28 mouse cellular contexts compared by ENCODE assay signal in the genomic region with DNA sequence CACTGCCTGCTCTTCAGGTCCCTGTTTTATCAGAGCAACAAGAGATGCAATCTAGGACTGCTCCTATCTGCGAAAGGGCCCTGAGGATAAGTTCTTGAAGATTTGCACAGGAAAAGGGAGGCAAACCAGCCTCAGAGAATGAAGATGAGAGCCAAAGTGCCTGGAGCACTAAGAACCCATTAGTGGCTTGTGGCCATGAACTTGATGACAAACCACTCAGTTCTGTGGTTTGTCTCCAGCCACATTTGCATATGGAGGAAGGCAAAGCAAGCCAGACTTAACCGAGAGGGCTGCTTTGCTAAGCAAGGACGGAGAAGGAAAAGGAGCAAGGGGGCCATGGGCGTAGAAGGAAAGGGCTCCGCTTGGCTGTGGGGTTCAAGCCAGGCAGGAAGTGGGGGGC. TPM values are rescaled to one million over a fixed set of nuclear protein-coding genes. Genes with fewer than 3 reads are reported as not detected.
DNase-seq lines count a peak whose midpoint lies in the region; ATAC-seq and TF ChIP-seq lines count a peak whose summit lies in the region.
"Had no signal": no experiment of that assay in that cellular context is flagged by ENCODE, and none has a peak within 500 bp of the region (broad histone marks: within the 10 kb centered on the region; RNA-seq: fewer than 3 reads in every experiment).

No protein-coding gene starts in this region.

- no peaks in the 10 kb centered on the region for H3K27me3 ChIP-seq in embryonic facial prominence, embryonic 14.5 days (replicated peaks; ENCODE audit: control insufficient read depth, insufficient read depth, low read length)
- H3K27me3 ChIP-seq in embryonic facial prominence, embryonic 10.5 days (replicated peaks; ENCODE audit: low read depth, poor library complexity, severe bottlenecking): peaks cover 20% of the 10 kb centered on the region; the same call in 1 of the 2 replicates
- no peaks in the 10 kb centered on the region for H3K27me3 ChIP-seq in Patski
- H3K27me3 ChIP-seq in neural tube, embryonic 15.5 days (replicated peaks): no peaks in the 10 kb centered on the region
- H3K27me3 ChIP-seq: embryonic facial prominence, embryonic 15.5 days; hindbrain, embryonic 15.5 days had no signal

- peak; percentile 43 for DNase-seq in embryonic facial prominence, embryonic 14.5 days (ENCODE audit: low spot score)
- DNase-seq in embryonic facial prominence, embryonic 10.5 days (ENCODE audit: low spot score): no peak
- DNase-seq in 3T3-L1 (ENCODE audit: low read depth, low spot score) (peak; percentile 74), Patski (ENCODE audit: low read depth, low spot score) (peak; percentile 31)
- DNase-seq in natural killer cell, adult 2 months (ENCODE audit: low spot score in 2 of 2): no peak
- DNase-seq: adrenal gland, adult 2 months; adrenal gland, postnatal 14 days; cerebellum, adult 11 months; cerebellum, adult 2 months; cerebellum, adult 9-11 months; cerebellum, postnatal 25 days; embryo, embryonic 11 days; gastrocnemius, adult 2 months; gastrocnemius, postnatal 14 days; heart, adult 11 months; heart, postnatal 36 days; kidney, adult 2 months had no signal

- TF ChIP-seq CTCF in Patski (IDR thresholded peaks at IDR 0.05): no peak

- H3K4me3 ChIP-seq in embryonic facial prominence, embryonic 14.5 days (ENCODE audit: low read depth, low read length): no peak overlapping the region
- H3K4me3 ChIP-seq in embryonic facial prominence, embryonic 10.5 days: no peak overlapping the region
- no peak overlapping the region for H3K4me3 ChIP-seq in neural tube, embryonic 15.5 days (replicated peaks)
- H3K4me3 ChIP-seq: embryonic facial prominence, embryonic 15.5 days; forebrain, embryonic 12.5 days; gastrocnemius, adult 2 months; hindbrain, embryonic 15.5 days had no signal

- in situ Hi-C loops in Patski (cut with MboI; ENCODE audit: low pct_unique_long_range_greater_than_20kb): loop anchor here (5.0 to 10.0 kb wide), 3 partner anchors 69 to 446 kb away; no protein-coding TSS in a partner anchor

- H3K9me3 ChIP-seq in embryonic facial prominence, embryonic 14.5 days (ENCODE audit: control insufficient read depth, low read length): no peaks in the 10 kb centered on the region
- no peaks in the 10 kb centered on the region for H3K9me3 ChIP-seq in embryonic facial prominence, embryonic 10.5 days
- H3K9me3 ChIP-seq in neural tube, embryonic 15.5 days (replicated peaks): no peaks in the 10 kb centered on the region
- H3K9me3 ChIP-seq: embryonic facial prominence, embryonic 15.5 days; forebrain, embryonic 12.5 days; hindbrain, embryonic 15.5 days had no signal

- CTCF ChIA-PET in Patski (lab: Charles Lee): no interaction called here

- peaks cover 6% of the 10 kb centered on the region for H3K4me1 ChIP-seq in embryonic facial prominence, embryonic 14.5 days (ENCODE audit: control insufficient read depth, insufficient read depth, low read length)
- peaks cover 36% of the 10 kb centered on the region for H3K4me1 ChIP-seq in embryonic facial prominence, embryonic 10.5 days
- peaks cover 30% of the 10 kb centered on the region for H3K4me1 ChIP-seq in neural tube, embryonic 15.5 days

- H3K36me3 ChIP-seq in embryonic facial prominence, embryonic 14.5 days (ENCODE audit: control insufficient read depth, insufficient read depth, low read length): no peaks in the 10 kb centered on the region
- no peaks in the 10 kb centered on the region for H3K36me3 ChIP-seq in embryonic facial prominence, embryonic 10.5 days (replicated peaks)
- H3K36me3 ChIP-seq in neural tube, embryonic 15.5 days: no peaks in the 10 kb centered on the region
- H3K36me3 ChIP-seq: embryonic facial prominence, embryonic 15.5 days; forebrain, embryonic 12.5 days; hindbrain, embryonic 15.5 days had no signal

- no peak for ATAC-seq in embryonic facial prominence, embryonic 14.5 days (ENCODE audit: low read depth)
- peak; percentile 68 for ATAC-seq in Patski
- ATAC-seq in neural tube, embryonic 15.5 days (ENCODE audit: low FRiP score): no peak
- ATAC-seq: CD4-positive, CD25-positive, alpha-beta regulatory T cell, adult 4 months; forebrain, embryonic 16.5 days; intestine, postnatal 0 days had no signal

- POLR2A ChIA-PET in Patski (lab: Charles Lee): no interaction called here

- H3K9ac ChIP-seq in embryonic facial prominence, embryonic 14.5 days (ENCODE audit: low read depth, low read length): no peak overlapping the region
- no peak overlapping the region for H3K9ac ChIP-seq in neural tube, embryonic 15.5 days (replicated peaks)
- H3K9ac ChIP-seq: embryonic facial prominence, embryonic 15.5 days; forebrain, embryonic 12.5 days; hindbrain, embryonic 15.5 days had no signal

- H3K27ac ChIP-seq in embryonic facial prominence, embryonic 14.5 days (replicated peaks; ENCODE audit: low read depth, low read length): no peak overlapping the region
- H3K27ac ChIP-seq in embryonic facial prominence, embryonic 10.5 days (replicated peaks): no peak overlapping the region
- H3K27ac ChIP-seq in neural tube, embryonic 15.5 days (replicated peaks): no peak overlapping the region
- H3K27ac ChIP-seq: embryonic facial prominence, embryonic 15.5 days; forebrain, embryonic 12.5 days; gastrocnemius, adult 2 months; hindbrain, embryonic 15.5 days had no signal

- WGBS in embryonic facial prominence, embryonic 14.5 days: 75% methylated on average over 5 of the region's 5 CpGs
- 85% methylated on average over 5 of the region's 5 CpGs for WGBS in embryonic facial prominence, embryonic 10.5 days
- WGBS in neural tube, embryonic 15.5 days: 77% methylated on average over 5 of the region's 5 CpGs

- H3K4me2 ChIP-seq in embryonic facial prominence, embryonic 14.5 days (ENCODE audit: low read depth, low read length): no peak overlapping the region
- no peak overlapping the region for H3K4me2 ChIP-seq in neural tube, embryonic 15.5 days
- H3K4me2 ChIP-seq: embryonic facial prominence, embryonic 15.5 days; forebrain, embryonic 12.5 days; heart, embryonic 11.5 days; hindbrain, embryonic 15.5 days had no signal

RNA-seq across cellular contexts. Expression of gene Wdr95, which starts 7.7 kb away (rescaled TPM):
- 0.47 and 0.72 TPM in 2 replicates for polyA plus RNA-seq in embryonic facial prominence, embryonic 14.5 days (2014; fragmentation: Nextera tagmentation; extraction: Ambion mirVana)
- polyA plus RNA-seq in embryonic facial prominence, embryonic 10.5 days (2016; fragmentation: Nextera tagmentation; extraction: Ambion mirVana): not detected in 2 replicates
- polyA plus RNA-seq in Patski (2021): 0.03 TPM
- polyA plus RNA-seq in neural tube, embryonic 15.5 days (2015; fragmentation: Nextera tagmentation; extraction: Ambion mirVana): 0.12 and 0.36 TPM in 2 replicates
- polyA plus RNA-seq: adrenal gland, adult 2 months; CD4-positive, CD25-positive, alpha-beta regulatory T cell, adult 4 months; embryonic facial prominence, embryonic 11.5 days; heart, embryonic 14.5 days; hindbrain, embryonic 11.5 days; intestine, postnatal 0 days had no signal

Comparison
In these comparisons a context has a peak if more than half of its experiments do, and no peak if none do; other contexts are left out.
1. DNase-seq: peak in embryonic facial prominence, embryonic 14.5 days (single experiment), 3T3-L1 (single experiment) and Patski (single experiment); none in embryonic facial prominence, embryonic 10.5 days (single experiment) and natural killer cell, adult 2 months (0 of 2).